Mouse (Mus musculus): ENCODE measurements around the gene Rtkn.

Gene Rtkn

GRCm38 (mm10) chr6:83171063-83171462 lies 35.8 kb downstream of the Rtkn start:
- DNase-seq (ENCODE audit: low read depth in 2 of 2, low spot score in 2 of 2), result no peak

GRCm38 (mm10) chr6:83172240-83172920 lies 37.1 kb downstream of the Rtkn start:
- DNase-seq (ENCODE audit: low read depth in 2 of 2, low spot score in 2 of 2), result no peak

GRCm38 (mm10) chr6:83175996-83176395 lies 40.7 kb downstream of the Rtkn start:
- DNase-seq (ENCODE audit: low read depth in 2 of 2, low spot score in 2 of 2), result no peak

GRCm38 (mm10) chr6:83179390-83180117 lies 44.3 kb downstream of the Rtkn start:
- no peak for DNase-seq (ENCODE audit: low read depth in 2 of 2, low spot score in 2 of 2)

- no peak for DNase-seq (ENCODE audit: low read depth in 2 of 2, low spot score in 2 of 2)
Observed at GRCm38 (mm10) chr6:83180605-83181004, 45.3 kb downstream of the Rtkn start.

- DNase-seq (ENCODE audit: low read depth in 2 of 2, low spot score in 2 of 2), result no peak
Observed at GRCm38 (mm10) chr6:83184858-83185435, 49.7 kb downstream of the Rtkn start.

- DNase-seq (ENCODE audit: low read depth in 2 of 2, low spot score in 2 of 2), result peak in 1 of 2 experiments; percentile 28
Observed at GRCm38 (mm10) chr6:83185895-83186861, 50.9 kb downstream of the Rtkn start.

- no peak for DNase-seq (ENCODE audit: low read depth in 2 of 2, low spot score in 2 of 2)
Observed at GRCm38 (mm10) chr6:83186946-83187345, 51.7 kb downstream of the Rtkn start.

- DNase-seq (ENCODE audit: low read depth in 2 of 2, low spot score in 2 of 2), result no peak
Observed at GRCm38 (mm10) chr6:83193571-83193970, 58.3 kb downstream of the Rtkn start.

- no peak for DNase-seq (ENCODE audit: low read depth in 2 of 2, low spot score in 2 of 2)
Observed at GRCm38 (mm10) chr6:83197345-83198004, 62.2 kb downstream of the Rtkn start.
